Mouse (Mus musculus) liver, embryonic 12.5 days (tissue): Measurements from ENCODE around the gene Usp53. TPM values are rescaled to one million over a fixed set of nuclear protein-coding genes. Genes with fewer than 3 reads are reported as not detected.
A peak's percentile ranks its signal among the peaks of the same experiment; 100 is the strongest.
"Not testable (repeated sequence)": the region's sequence is repeated elsewhere in the genome, so short reads cannot be mapped to it uniquely, and the experiment has no call there.

Source experiments
- ATAC-seq: fragments of 200-750 bp; cut with Nextera tagmentation; 2 replicates; pipeline ENCODE4 v1.8.0; 2017; ENCODE audit warnings: moderate number of reproducible peaks, mild to moderate bottlenecking, moderate library complexity
- H3K27ac ChIP-seq: fragments of 300-500 bp; sonication (generic); 2 replicates; pipeline ENCODE4 v1.5.1; 2016; ENCODE audit warnings: mild to moderate bottlenecking
- H3K27me3 ChIP-seq: fragments of 300-500 bp; sonication (generic); replicated peaks from 2 replicates; pipeline ENCODE4 v1.6.1; 2016; ENCODE audit warnings: mild to moderate bottlenecking, moderate library complexity
- H3K36me3 ChIP-seq: fragments of 300-500 bp; sonication (generic); 2 replicates; pipeline ENCODE4 v1.6.1; 2016; ENCODE audit warnings: mild to moderate bottlenecking, moderate library complexity
- H3K4me1 ChIP-seq: fragments of 300-500 bp; sonication (generic); 2 replicates; pipeline ENCODE4 v1.6.1; 2016
- H3K4me2 ChIP-seq: fragments of 300-500 bp; sonication (generic); 2 replicates; pipeline ENCODE4 v1.6.1; 2016; ENCODE audit warnings: mild to moderate bottlenecking, moderate library complexity
- H3K4me3 ChIP-seq: fragments of 300-500 bp; sonication (generic); 2 replicates; pipeline ENCODE4 v1.5.1; 2016; ENCODE audit warnings: mild to moderate bottlenecking, moderate library complexity
- H3K9ac ChIP-seq: fragments of 300-500 bp; sonication (generic); 2 replicates; pipeline ENCODE4 v1.6.1; 2016; ENCODE audit warnings: mild to moderate bottlenecking, moderate library complexity
- H3K9me3 ChIP-seq: fragments of 300-500 bp; sonication (generic); replicated peaks from 2 replicates; pipeline ENCODE4 v1.6.1; 2016; ENCODE audit warnings: mild to moderate bottlenecking, moderate library complexity
- WGBS: fragments of 180-500 bp; shearing (Covaris S2); methylation state at CpG from one replicate; pipeline ENCODE4 v1.1.7; 2016; ENCODE audit not compliant: insufficient replicate concordance; 5-methylcytosine and 5-hydroxymethylcytosine counted together
- polyA plus RNA-seq: library from polyadenylated mRNA; unstranded; fragments of >200 nt; fragmentation: Nextera tagmentation; extraction: Ambion mirVana; gene quantifications from 2 replicates; pipeline ENCODE4 v1.2.1, GENCODE M21; 2016

Gene Usp53
- polyA plus RNA-seq, 1 experiment from 2014 or later: 2.9 TPM

- WGBS: 84% methylated on average over 13 of the region's 13 CpGs
- peaks cover 12% of the 10 kb centered on the region for H3K36me3 ChIP-seq
- not testable (repeated sequence) for H3K9me3 ChIP-seq, H3K4me3 ChIP-seq, H3K4me1 ChIP-seq, H3K27me3 ChIP-seq, ATAC-seq, H3K9ac ChIP-seq, H3K4me2 ChIP-seq, H3K27ac ChIP-seq
Measured at GRCm38 (mm10) chr3:122937176-122937575, 47.1 kb downstream of the Usp53 start.

GRCm38 (mm10) chr3:122932466-122932865 is 51.8 kb downstream of the Usp53 start:
- ATAC-seq: no peak
- H3K9ac ChIP-seq: no peak overlapping the region
- H3K27ac ChIP-seq: no peak overlapping the region
- H3K27me3 ChIP-seq: no peaks in the 10 kb centered on the region
- no peak overlapping the region for H3K4me2 ChIP-seq
- H3K4me3 ChIP-seq: no peak overlapping the region
- 68% methylated on average over 1 of the region's 1 CpGs for WGBS
- H3K36me3 ChIP-seq: peaks cover 12% of the 10 kb centered on the region
- no peaks in the 10 kb centered on the region for H3K9me3 ChIP-seq
- H3K4me1 ChIP-seq: no peaks in the 10 kb centered on the region

- no peak overlapping the region for H3K4me2 ChIP-seq
- no peak overlapping the region for H3K4me3 ChIP-seq
- H3K9me3 ChIP-seq: no peaks in the 10 kb centered on the region
- ATAC-seq: no peak
- peaks cover 24% of the 10 kb centered on the region for H3K36me3 ChIP-seq
- no peaks in the 10 kb centered on the region for H3K27me3 ChIP-seq
- no peak overlapping the region for H3K9ac ChIP-seq
- WGBS: 85% methylated on average over 6 of the region's 6 CpGs
- no peak overlapping the region for H3K27ac ChIP-seq
- H3K4me1 ChIP-seq: peaks cover 13% of the 10 kb centered on the region
Measured at GRCm38 (mm10) chr3:122929723-122930122, 54.6 kb downstream of the Usp53 start.

- peak within 1 kb of the TSS; percentile 79 for H3K9ac ChIP-seq
- WGBS: under 1% methylated on average over 68 of the region's 68 CpGs
Measured at GRCm38 (mm10) chr3:122924009-122924914, 60.0 kb downstream of the Usp53 start, which contains the start of gene 1810037I17Rik. 1810037I17Rik (plus strand) TSS chr3:122924203.

GRCm38 (mm10) chr3:122923147-122923546 is 61.2 kb downstream of the Usp53 start:
- no peaks in the 10 kb centered on the region for H3K9me3 ChIP-seq
- WGBS: 33% methylated on average over 7 of the region's 7 CpGs

More at GRCm38 (mm10) chr3:122924009-122924914, 60.0 kb downstream of the Usp53 start, which contains the start of gene 1810037I17Rik:
- peak; percentile 95 for ATAC-seq
- no peaks in the 10 kb centered on the region for H3K9me3 ChIP-seq
- H3K36me3 ChIP-seq: peaks cover 17% of the 10 kb centered on the region
- H3K27me3 ChIP-seq: no peaks in the 10 kb centered on the region
- H3K4me2 ChIP-seq: peak within 1 kb of the TSS; percentile 80
- peak within 1 kb of the TSS; percentile 94 for H3K27ac ChIP-seq
- peaks cover 52% of the 10 kb centered on the region for H3K4me1 ChIP-seq
- H3K4me3 ChIP-seq: peak within 1 kb of the TSS; percentile 74

GRCm38 (mm10) chr3:122921676-122922527 is 62.4 kb downstream of the Usp53 start:
- WGBS: 76% methylated on average over 8 of the region's 8 CpGs
- Histone ChIP-seq H3K27ac (no peak overlapping the region), H3K4me3 (no peak overlapping the region), H3K4me1 (peaks cover 54% of the 10 kb centered on the region), H3K9me3 (no peaks in the 10 kb centered on the region), H3K9ac (no peak overlapping the region), H3K4me2 (no peak overlapping the region), H3K36me3 (peaks cover 11% of the 10 kb centered on the region), H3K27me3 (no peaks in the 10 kb centered on the region)
- ATAC-seq: no peak

More at GRCm38 (mm10) chr3:122923147-122923546, 61.2 kb downstream of the Usp53 start:
- Histone ChIP-seq H3K9ac (peak overlapping the region; percentile 79), H3K27me3 (no peaks in the 10 kb centered on the region), H3K27ac (peak overlapping the region; percentile 94), H3K4me2 (peak overlapping the region; percentile 80), H3K4me1 (peaks cover 54% of the 10 kb centered on the region), H3K4me3 (peak overlapping the region; percentile 74), H3K36me3 (peaks cover 17% of the 10 kb centered on the region)
- 0 out of 2 replicates have a peak, but pooled peaks have one; percentile 4 for ATAC-seq

- Histone ChIP-seq H3K4me3 (no peak overlapping the region), H3K36me3 (no peaks in the 10 kb centered on the region), H3K27me3 (no peaks in the 10 kb centered on the region), H3K4me1 (peaks cover 48% of the 10 kb centered on the region), H3K4me2 (0 out of 2 replicates have a peak overlapping the region, but pooled peaks have one; percentile 16), H3K27ac (0 out of 2 replicates have a peak overlapping the region, but pooled peaks have one; percentile 21), H3K9me3 (no peaks in the 10 kb centered on the region), H3K9ac (peak overlapping the region; percentile 31; the same call in 1 of the 2 replicates)
- ATAC-seq: no peak
- 48% methylated on average over 8 of the region's 8 CpGs for WGBS
Measured at GRCm38 (mm10) chr3:122920572-122921435, 63.5 kb downstream of the Usp53 start.

GRCm38 (mm10) chr3:122919260-122919659 is 65.0 kb downstream of the Usp53 start, which contains the start of gene Gm10959:
Gm10959 (minus strand) TSS chr3:122919360.
- Histone ChIP-seq H3K27ac (no peak within 1 kb of the TSS), H3K4me1 (peaks cover 46% of the 10 kb centered on the region), H3K27me3 (no peaks in the 10 kb centered on the region), H3K4me2 (no peak within 1 kb of the TSS), H3K9me3 (no peaks in the 10 kb centered on the region), H3K4me3 (no peak within 1 kb of the TSS), H3K9ac (0 out of 2 replicates have a peak within 1 kb of the TSS, but pooled peaks have one; percentile 31), H3K36me3 (no peaks in the 10 kb centered on the region)
- WGBS: 81% methylated on average over 8 of the region's 8 CpGs
- no peak for ATAC-seq

- 25% methylated on average over 2 of the region's 2 CpGs for WGBS
- H3K4me3 ChIP-seq: no peak overlapping the region
- no peak for ATAC-seq
- H3K4me1 ChIP-seq: peaks cover 46% of the 10 kb centered on the region
- no peaks in the 10 kb centered on the region for H3K27me3 ChIP-seq
- H3K36me3 ChIP-seq: no peaks in the 10 kb centered on the region
- H3K9ac ChIP-seq: no peak overlapping the region
- no peaks in the 10 kb centered on the region for H3K9me3 ChIP-seq
- no peak overlapping the region for H3K4me2 ChIP-seq
- no peak overlapping the region for H3K27ac ChIP-seq
Measured at GRCm38 (mm10) chr3:122918672-122919071, 65.6 kb downstream of the Usp53 start.

GRCm38 (mm10) chr3:122916191-122916680 is 68.1 kb downstream of the Usp53 start:
- no peaks in the 10 kb centered on the region for H3K9me3 ChIP-seq
- H3K27ac ChIP-seq: no peak overlapping the region
- H3K27me3 ChIP-seq: no peaks in the 10 kb centered on the region
- no peak overlapping the region for H3K9ac ChIP-seq
- H3K36me3 ChIP-seq: no peaks in the 10 kb centered on the region
- no peak overlapping the region for H3K4me2 ChIP-seq
- H3K4me1 ChIP-seq: peaks cover 27% of the 10 kb centered on the region
- 62% methylated on average over 6 of the region's 6 CpGs for WGBS
- ATAC-seq: no peak
- H3K4me3 ChIP-seq: no peak overlapping the region

GRCm38 (mm10) chr3:122915493-122915892 is 68.8 kb downstream of the Usp53 start:
- Histone ChIP-seq H3K27me3 (no peaks in the 10 kb centered on the region), H3K36me3 (no peaks in the 10 kb centered on the region), H3K9me3 (no peaks in the 10 kb centered on the region), H3K4me1 (peaks cover 19% of the 10 kb centered on the region), H3K4me3 (no peak overlapping the region), H3K9ac (no peak overlapping the region), H3K4me2 (no peak overlapping the region), H3K27ac (no peak overlapping the region)
- WGBS: 53% methylated on average over 5 of the region's 5 CpGs
- ATAC-seq: no peak
